Mouse (Mus musculus): ENCODE measurements around the gene Opcml. TPM values are rescaled to one million over a fixed set of nuclear protein-coding genes. Genes with fewer than 3 reads are reported as not detected.

Opcml gene
- polyA plus RNA-seq, 1 experiment from 2014 or later: 1.9 TPM

- Histone ChIP-seq H3K4me3 (ENCODE audit: low read depth, low read length) (no peak overlapping the region), H3K27ac (ENCODE audit: low read depth, low read length) (no peak overlapping the region), H3K4me1 (ENCODE audit: control insufficient read depth, insufficient read depth, low read length) (no peaks in the 10 kb centered on the region), H3K9ac (ENCODE audit: low read depth, low read length) (no peak overlapping the region), H3K36me3 (ENCODE audit: control insufficient read depth, insufficient read depth, low read length) (no peaks in the 10 kb centered on the region), H3K4me2 (no peak overlapping the region), H3K9me3 (replicated peaks; ENCODE audit: control insufficient read depth, low read length) (no peaks in the 10 kb centered on the region), H3K27me3 (ENCODE audit: control insufficient read depth, insufficient read depth, low read length) (no peaks in the 10 kb centered on the region)
- ATAC-seq (replicated peaks; ENCODE audit: insufficient number of reproducible peaks, low FRiP score, low TSS enrichment): no peak
- 37% methylated on average over 3 of the region's 3 CpGs for WGBS (ENCODE audit: insufficient replicate concordance)
Observed at GRCm38 (mm10) chr9:28197631-28198030, 407.1 kb downstream of the Opcml start.

GRCm38 (mm10) chr9:28198106-28198694, 407.6 kb downstream of the Opcml start:
- Histone ChIP-seq H3K4me1 (ENCODE audit: control insufficient read depth, insufficient read depth, low read length) (no peaks in the 10 kb centered on the region), H3K4me3 (ENCODE audit: low read depth, low read length) (no peak overlapping the region), H3K4me2 (no peak overlapping the region), H3K9me3 (replicated peaks; ENCODE audit: control insufficient read depth, low read length) (no peaks in the 10 kb centered on the region), H3K36me3 (ENCODE audit: control insufficient read depth, insufficient read depth, low read length) (no peaks in the 10 kb centered on the region), H3K9ac (ENCODE audit: low read depth, low read length) (no peak overlapping the region), H3K27me3 (ENCODE audit: control insufficient read depth, insufficient read depth, low read length) (no peaks in the 10 kb centered on the region), H3K27ac (ENCODE audit: low read depth, low read length) (no peak overlapping the region)
- 72% methylated on average over 5 of the region's 5 CpGs for WGBS (ENCODE audit: insufficient replicate concordance)
- no peak for ATAC-seq (replicated peaks; ENCODE audit: insufficient number of reproducible peaks, low FRiP score, low TSS enrichment)

GRCm38 (mm10) chr9:28207441-28207840, 416.9 kb downstream of the Opcml start:
- Histone ChIP-seq H3K4me3 (ENCODE audit: low read depth, low read length) (no peak overlapping the region), H3K27me3 (ENCODE audit: control insufficient read depth, insufficient read depth, low read length) (no peaks in the 10 kb centered on the region), H3K9ac (ENCODE audit: low read depth, low read length) (no peak overlapping the region), H3K27ac (ENCODE audit: low read depth, low read length) (no peak overlapping the region), H3K4me2 (no peak overlapping the region), H3K4me1 (ENCODE audit: control insufficient read depth, insufficient read depth, low read length) (no peaks in the 10 kb centered on the region), H3K9me3 (replicated peaks; ENCODE audit: control insufficient read depth, low read length) (no peaks in the 10 kb centered on the region), H3K36me3 (ENCODE audit: control insufficient read depth, insufficient read depth, low read length) (no peaks in the 10 kb centered on the region)
- no peak for ATAC-seq (replicated peaks; ENCODE audit: insufficient number of reproducible peaks, low FRiP score, low TSS enrichment)
- WGBS (ENCODE audit: insufficient replicate concordance): 52% methylated on average over 3 of the region's 3 CpGs

- no peak for ATAC-seq (replicated peaks; ENCODE audit: insufficient number of reproducible peaks, low FRiP score, low TSS enrichment)
- no peaks in the 10 kb centered on the region for H3K4me1 ChIP-seq (ENCODE audit: control insufficient read depth, insufficient read depth, low read length)
- no peaks in the 10 kb centered on the region for H3K9me3 ChIP-seq (replicated peaks; ENCODE audit: control insufficient read depth, low read length)
- no peaks in the 10 kb centered on the region for H3K27me3 ChIP-seq (ENCODE audit: control insufficient read depth, insufficient read depth, low read length)
- no peaks in the 10 kb centered on the region for H3K36me3 ChIP-seq (ENCODE audit: control insufficient read depth, insufficient read depth, low read length)
- no peak overlapping the region for H3K4me3 ChIP-seq (ENCODE audit: low read depth, low read length)
- no peak overlapping the region for H3K4me2 ChIP-seq
- no peak overlapping the region for H3K27ac ChIP-seq (ENCODE audit: low read depth, low read length)
- 84% methylated on average over 1 of the region's 1 CpGs for WGBS (ENCODE audit: insufficient replicate concordance)
- H3K9ac ChIP-seq (ENCODE audit: low read depth, low read length): no peak overlapping the region
Observed at GRCm38 (mm10) chr9:28208696-28209095, 418.1 kb downstream of the Opcml start.

- H3K9ac ChIP-seq (ENCODE audit: low read depth, low read length): no peak overlapping the region
- WGBS (ENCODE audit: insufficient replicate concordance): 73% methylated on average over 1 of the region's 1 CpGs
Observed at GRCm38 (mm10) chr9:28211877-28212276, 421.3 kb downstream of the Opcml start.

GRCm38 (mm10) chr9:28213893-28214292, 423.3 kb downstream of the Opcml start:
- Histone ChIP-seq H3K4me1 (ENCODE audit: control insufficient read depth, insufficient read depth, low read length) (no peaks in the 10 kb centered on the region), H3K27ac (ENCODE audit: low read depth, low read length) (no peak overlapping the region), H3K4me3 (ENCODE audit: low read depth, low read length) (no peak overlapping the region), H3K9me3 (replicated peaks; ENCODE audit: control insufficient read depth, low read length) (no peaks in the 10 kb centered on the region), H3K4me2 (no peak overlapping the region), H3K9ac (ENCODE audit: low read depth, low read length) (no peak overlapping the region), H3K27me3 (ENCODE audit: control insufficient read depth, insufficient read depth, low read length) (no peaks in the 10 kb centered on the region), H3K36me3 (ENCODE audit: control insufficient read depth, insufficient read depth, low read length) (no peaks in the 10 kb centered on the region)
- 71% methylated on average over 4 of the region's 4 CpGs for WGBS (ENCODE audit: insufficient replicate concordance)
- ATAC-seq (replicated peaks; ENCODE audit: insufficient number of reproducible peaks, low FRiP score, low TSS enrichment): no peak

More at GRCm38 (mm10) chr9:28211877-28212276, 421.3 kb downstream of the Opcml start:
- ATAC-seq (replicated peaks; ENCODE audit: insufficient number of reproducible peaks, low FRiP score, low TSS enrichment): no peak
- Histone ChIP-seq H3K36me3 (ENCODE audit: control insufficient read depth, insufficient read depth, low read length) (no peaks in the 10 kb centered on the region), H3K27ac (ENCODE audit: low read depth, low read length) (no peak overlapping the region), H3K4me2 (no peak overlapping the region), H3K4me3 (ENCODE audit: low read depth, low read length) (no peak overlapping the region), H3K9me3 (replicated peaks; ENCODE audit: control insufficient read depth, low read length) (no peaks in the 10 kb centered on the region), H3K27me3 (ENCODE audit: control insufficient read depth, insufficient read depth, low read length) (no peaks in the 10 kb centered on the region), H3K4me1 (ENCODE audit: control insufficient read depth, insufficient read depth, low read length) (no peaks in the 10 kb centered on the region)

GRCm38 (mm10) chr9:28218026-28218646, 427.6 kb downstream of the Opcml start:
- WGBS (ENCODE audit: insufficient replicate concordance): 68% methylated on average over 2 of the region's 2 CpGs
- no peak for ATAC-seq (replicated peaks; ENCODE audit: insufficient number of reproducible peaks, low FRiP score, low TSS enrichment)
- no peaks in the 10 kb centered on the region for H3K4me1 ChIP-seq (ENCODE audit: control insufficient read depth, insufficient read depth, low read length)

GRCm38 (mm10) chr9:28222726-28223125, 432.2 kb downstream of the Opcml start:
- Histone ChIP-seq H3K27ac (ENCODE audit: low read depth, low read length) (no peak overlapping the region), H3K4me2 (no peak overlapping the region), H3K4me3 (ENCODE audit: low read depth, low read length) (no peak overlapping the region), H3K36me3 (ENCODE audit: control insufficient read depth, insufficient read depth, low read length) (no peaks in the 10 kb centered on the region), H3K4me1 (ENCODE audit: control insufficient read depth, insufficient read depth, low read length) (no peaks in the 10 kb centered on the region), H3K27me3 (ENCODE audit: control insufficient read depth, insufficient read depth, low read length) (no peaks in the 10 kb centered on the region), H3K9me3 (replicated peaks; ENCODE audit: control insufficient read depth, low read length) (no peaks in the 10 kb centered on the region), H3K9ac (ENCODE audit: low read depth, low read length) (no peak overlapping the region)
- no peak for ATAC-seq (replicated peaks; ENCODE audit: insufficient number of reproducible peaks, low FRiP score, low TSS enrichment)
- WGBS (ENCODE audit: insufficient replicate concordance): 71% methylated on average over 2 of the region's 2 CpGs

More at GRCm38 (mm10) chr9:28218026-28218646, 427.6 kb downstream of the Opcml start:
- Histone ChIP-seq H3K36me3 (ENCODE audit: control insufficient read depth, insufficient read depth, low read length) (no peaks in the 10 kb centered on the region), H3K9me3 (replicated peaks; ENCODE audit: control insufficient read depth, low read length) (no peaks in the 10 kb centered on the region), H3K4me2 (no peak overlapping the region), H3K9ac (ENCODE audit: low read depth, low read length) (no peak overlapping the region), H3K27me3 (ENCODE audit: control insufficient read depth, insufficient read depth, low read length) (no peaks in the 10 kb centered on the region), H3K4me3 (ENCODE audit: low read depth, low read length) (no peak overlapping the region), H3K27ac (ENCODE audit: low read depth, low read length) (no peak overlapping the region)

Data from heart, embryonic 11.5 days (tissue).